In the genomic region with DNA sequence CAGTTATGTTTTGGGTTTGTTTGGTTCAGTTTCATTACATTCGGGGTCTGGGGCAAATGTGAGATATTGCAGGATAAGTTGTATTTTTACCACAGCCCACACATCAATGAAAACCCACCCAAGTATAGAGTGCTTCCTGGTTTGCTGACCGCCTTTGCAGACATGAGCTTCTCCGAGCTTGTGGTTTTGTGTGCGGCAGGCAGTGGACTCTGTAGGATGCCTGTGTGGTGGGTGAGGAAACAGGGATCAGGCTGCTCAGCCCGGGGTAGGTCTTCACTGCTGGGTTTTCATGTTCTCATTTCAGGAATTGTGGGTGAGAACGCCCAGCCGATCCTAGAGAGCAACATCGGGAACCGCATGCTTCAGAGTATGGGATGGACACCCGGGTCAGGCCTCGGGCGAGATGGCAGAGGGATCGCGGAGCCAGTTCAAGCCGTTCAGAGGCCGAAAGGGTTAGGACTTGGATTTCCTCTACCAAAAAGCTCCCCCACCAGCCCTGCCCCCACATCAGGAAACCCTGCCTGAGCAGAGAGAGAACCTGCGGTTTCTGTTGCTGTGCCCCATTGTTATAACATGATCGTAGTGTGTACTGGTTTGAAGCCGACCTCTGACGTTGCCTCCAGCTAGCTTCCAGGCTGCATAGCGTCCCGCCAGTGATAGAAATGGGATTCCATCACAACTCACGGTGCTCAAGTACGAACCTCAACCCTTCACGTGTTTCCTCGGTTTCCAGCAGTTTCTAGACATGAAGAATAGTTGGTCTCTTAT, we compare ENCODE assay signal across 17 mouse cellular contexts.
A peak's percentile ranks its signal among the peaks of the same experiment; 100 is the strongest.
DNase-seq lines count a peak whose midpoint lies in the region; ATAC-seq lines count a peak whose summit lies in the region.
"Had no signal": no experiment of that assay in that cellular context is flagged by ENCODE, and none has a peak within 500 bp of the region (broad histone marks: within the 10 kb centered on the region; RNA-seq: fewer than 3 reads in every experiment).

No protein-coding gene starts in this region.

- 44% methylated on average over 26 of the region's 26 CpGs for WGBS in liver, embryonic 16.5 days (ENCODE audit: insufficient replicate concordance)
- WGBS in intestine, embryonic 15.5 days = 94% methylated on average over 26 of the region's 26 CpGs
- 94% methylated on average over 26 of the region's 26 CpGs for WGBS in kidney, embryonic 16.5 days

- no peaks in the 10 kb centered on the region for H3K4me1 ChIP-seq in liver, embryonic 16.5 days (ENCODE audit: control insufficient read depth, low read depth, low read length)
- H3K4me1 ChIP-seq in intestine, embryonic 15.5 days (replicated peaks) = no peaks in the 10 kb centered on the region
- H3K4me1 ChIP-seq in kidney, embryonic 16.5 days (ENCODE audit: insufficient read depth, low read length) = no peaks in the 10 kb centered on the region
- H3K4me1 ChIP-seq: embryonic facial prominence, embryonic 13.5 days; limb, embryonic 15.5 days had no signal

- H3K27ac ChIP-seq in liver, embryonic 16.5 days (ENCODE audit: low read length) = no peak overlapping the region
- no peak overlapping the region for H3K27ac ChIP-seq in intestine, embryonic 15.5 days
- H3K27ac ChIP-seq in kidney, embryonic 16.5 days (ENCODE audit: low read length) = no peak overlapping the region
- H3K27ac ChIP-seq: embryonic facial prominence, embryonic 13.5 days; forebrain, embryonic 15.5 days; limb, embryonic 15.5 days had no signal

- H3K4me3 ChIP-seq in liver, embryonic 16.5 days (ENCODE audit: low read depth, low read length) = no peak overlapping the region
- no peak overlapping the region for H3K4me3 ChIP-seq in intestine, embryonic 15.5 days (replicated peaks)
- H3K4me3 ChIP-seq in kidney, embryonic 16.5 days (ENCODE audit: low read length) = no peak overlapping the region
- H3K4me3 ChIP-seq: embryonic facial prominence, embryonic 13.5 days; forebrain, embryonic 15.5 days; limb, embryonic 15.5 days had no signal

- peak; percentile 8 for DNase-seq in spleen, adult 12 weeks (ENCODE audit: low spot score)
- DNase-seq in spleen, postnatal 4 days (ENCODE audit: low spot score in 2 of 2) = no peak
- peak; percentile 36 to 46 for DNase-seq in spleen, postnatal 36 days (ENCODE audit: low spot score in 2 of 2)
- DNase-seq in kidney, adult 8-10 months = no peak
- no peak for DNase-seq in kidney, adult 9 months
- DNase-seq: cerebellum, postnatal 14 days; heart, postnatal 4 days; kidney, postnatal 4 days; lung, postnatal 4 days had no signal

- H3K27me3 ChIP-seq in liver, embryonic 16.5 days (ENCODE audit: control insufficient read depth, insufficient read depth, low read depth, low read length) = no peaks in the 10 kb centered on the region
- no peaks in the 10 kb centered on the region for H3K27me3 ChIP-seq in intestine, embryonic 15.5 days (replicated peaks)
- H3K27me3 ChIP-seq in kidney, embryonic 16.5 days (ENCODE audit: insufficient read depth, low read length) = no peaks in the 10 kb centered on the region
- H3K27me3 ChIP-seq: embryonic facial prominence, embryonic 13.5 days; forebrain, embryonic 15.5 days; limb, embryonic 15.5 days had no signal

- H3K4me2 ChIP-seq in liver, embryonic 16.5 days (ENCODE audit: low read depth, low read length) = no peak overlapping the region
- no peak overlapping the region for H3K4me2 ChIP-seq in intestine, embryonic 15.5 days (replicated peaks)
- no peak overlapping the region for H3K4me2 ChIP-seq in kidney, embryonic 16.5 days (replicated peaks; ENCODE audit: low read depth, low read length)
- H3K4me2 ChIP-seq: embryonic facial prominence, embryonic 13.5 days; forebrain, embryonic 15.5 days; limb, embryonic 15.5 days had no signal

- H3K9me3 ChIP-seq in liver, embryonic 16.5 days (replicated peaks; ENCODE audit: control insufficient read depth, low read length) = no peaks in the 10 kb centered on the region
- H3K9me3 ChIP-seq in intestine, embryonic 15.5 days = no peaks in the 10 kb centered on the region
- H3K9me3 ChIP-seq in kidney, embryonic 16.5 days (ENCODE audit: low read length) = no peaks in the 10 kb centered on the region
- H3K9me3 ChIP-seq: embryonic facial prominence, embryonic 13.5 days; forebrain, embryonic 15.5 days; G1E; limb, embryonic 15.5 days had no signal

- no peaks in the 10 kb centered on the region for H3K36me3 ChIP-seq in liver, embryonic 16.5 days (ENCODE audit: control insufficient read depth, insufficient read depth)
- H3K36me3 ChIP-seq in intestine, embryonic 15.5 days = no peaks in the 10 kb centered on the region
- peaks cover 23% of the 10 kb centered on the region; the same call in 1 of the 2 replicates for H3K36me3 ChIP-seq in kidney, embryonic 16.5 days (ENCODE audit: insufficient read depth, low read length)
- H3K36me3 ChIP-seq: forebrain, embryonic 15.5 days had no signal

- peak; percentile 33; the same call in 1 of the 2 replicates for ATAC-seq in liver, embryonic 16.5 days (ENCODE audit: low read depth)
- no peak for ATAC-seq in intestine, embryonic 15.5 days
- ATAC-seq in kidney, embryonic 16.5 days (ENCODE audit: low FRiP score, low TSS enrichment) = no peak
- ATAC-seq: forebrain, embryonic 15.5 days; intestine, postnatal 0 days had no signal

- no peak overlapping the region for H3K9ac ChIP-seq in liver, embryonic 16.5 days (ENCODE audit: low read depth, low read length)
- no peak overlapping the region for H3K9ac ChIP-seq in intestine, embryonic 15.5 days
- no peak overlapping the region for H3K9ac ChIP-seq in kidney, embryonic 16.5 days (replicated peaks; ENCODE audit: low read length)
- H3K9ac ChIP-seq: embryonic facial prominence, embryonic 13.5 days; forebrain, embryonic 15.5 days; limb, embryonic 15.5 days had no signal

Comparison
In these comparisons a context has a peak if more than half of its experiments do, and no peak if none do; other contexts are left out.
1. DNase-seq: peak in spleen, adult 12 weeks (single experiment) and spleen, postnatal 36 days (2 of 2); none in spleen, postnatal 4 days (0 of 2), kidney, adult 8-10 months (0 of 2) and kidney, adult 9 months (single experiment).